Mouse (Mus musculus): Measurements from ENCODE around the gene Man1b1.

Gene Man1b1

GRCm38 (mm10) chr2:25305587-25306359 is 26.4 kb upstream of the Man1b1 start:
- DNase-seq, result peak in 1 of 2 experiments; percentile 25

GRCm38 (mm10) chr2:25310180-25310579 is 22.0 kb upstream of the Man1b1 start:
- DNase-seq, result peak; percentile 32 to 45

DNA sequence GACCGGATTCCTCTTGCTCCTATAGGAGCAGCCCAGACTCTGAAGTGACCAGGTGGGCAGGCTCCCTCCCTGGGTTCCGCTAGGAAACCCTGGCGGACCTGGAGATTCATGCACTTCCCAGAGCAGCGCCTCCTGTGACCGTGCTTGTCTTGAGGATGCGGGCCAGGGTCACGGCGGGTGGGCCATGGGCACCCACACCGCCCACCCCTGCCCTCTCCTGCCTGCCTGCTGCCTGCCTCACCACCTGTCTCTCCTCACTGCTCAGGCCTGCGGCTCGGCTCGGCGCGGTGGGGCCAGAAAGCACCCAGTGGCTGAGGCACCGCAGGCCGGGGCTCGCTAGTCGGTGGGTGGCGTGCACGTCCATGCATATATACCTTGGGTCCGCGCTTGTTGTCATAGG is 21.2 kb upstream of the Man1b1 start:
- DNase-seq, result peak; percentile 55 to 56

GRCm38 (mm10) chr2:25311491-25311891 is 20.6 kb upstream of the Man1b1 start:
- DNase-seq, result no peak

DNA sequence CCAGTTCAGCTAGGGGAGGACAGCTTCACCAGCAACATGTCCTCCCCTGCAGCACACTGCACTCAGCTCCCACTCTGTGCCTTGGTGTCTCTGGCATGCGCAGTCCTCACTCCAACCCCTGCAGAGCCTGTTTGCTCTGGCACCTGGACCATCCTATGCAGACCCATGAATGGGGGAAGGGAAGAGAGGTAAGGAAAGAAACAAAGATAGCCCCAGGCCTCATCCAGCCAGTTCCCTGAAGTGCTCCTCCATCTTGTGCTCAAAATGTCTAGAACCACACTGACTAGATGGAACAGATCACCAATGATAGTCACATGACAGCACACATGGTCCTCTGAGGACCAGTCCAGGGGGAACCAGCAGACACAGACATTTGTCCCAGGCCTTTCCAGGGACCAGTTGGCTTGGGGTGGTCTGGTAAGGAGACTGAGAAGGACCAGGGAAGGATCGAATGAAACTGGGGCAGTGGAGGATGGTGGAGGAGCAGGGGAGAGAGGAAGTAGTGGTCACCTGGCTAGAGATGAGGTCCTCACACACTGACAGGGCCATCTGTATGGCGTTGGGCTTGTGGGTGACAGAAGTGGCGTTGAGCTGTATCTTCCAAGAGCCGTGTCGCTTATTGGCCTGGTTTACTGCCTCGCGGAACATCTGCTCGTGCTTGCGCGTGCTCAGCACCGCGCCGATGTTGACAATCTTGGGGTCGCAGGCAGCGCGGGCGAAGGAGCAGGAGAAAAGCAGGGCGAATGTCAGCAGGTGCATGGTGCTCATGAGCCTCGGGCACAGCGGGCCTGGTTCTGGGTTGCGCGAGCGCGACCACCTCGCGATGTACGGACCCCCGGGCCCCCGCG is 13.8 kb upstream of the Man1b1 start:
- DNase-seq, result peak; percentile 73 to 75

DNA sequence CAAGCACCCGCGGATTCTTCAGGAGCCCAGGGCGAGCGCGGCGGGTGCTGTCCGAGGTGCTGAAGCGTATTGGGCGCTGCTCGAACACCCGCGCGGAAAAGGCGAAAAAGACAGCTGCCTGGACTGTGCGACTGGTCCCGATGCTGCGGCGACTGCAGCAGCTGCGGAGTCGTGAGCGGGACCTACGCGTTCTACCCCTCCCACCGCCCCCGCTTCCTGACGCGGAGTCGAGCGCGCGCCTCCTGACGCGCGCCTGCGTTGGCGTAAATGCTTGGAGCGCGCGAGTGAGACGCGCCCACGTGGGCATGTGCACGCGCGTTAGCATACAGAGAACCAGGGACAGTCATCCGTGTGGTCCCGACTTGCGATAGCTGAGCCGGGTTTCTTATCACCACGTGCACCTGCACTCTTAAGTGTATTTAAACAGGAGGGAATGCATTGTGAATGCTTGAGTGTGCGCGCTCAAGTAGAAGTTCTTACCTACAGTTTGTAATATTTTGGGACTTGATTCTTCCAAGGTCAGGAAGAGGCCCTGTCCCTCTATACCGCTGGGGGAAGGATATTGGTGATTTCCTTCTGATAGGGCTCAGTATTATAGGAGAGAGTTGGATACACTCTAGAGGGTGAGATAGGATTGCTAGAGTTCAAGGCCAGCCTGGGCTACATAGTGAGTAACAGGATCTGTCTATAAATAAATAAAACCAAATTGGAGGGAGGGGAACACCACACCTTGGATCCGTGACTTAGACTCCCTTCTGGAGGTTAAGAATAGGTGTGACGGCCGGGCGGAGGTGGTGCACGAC is 13.0 kb upstream of the Man1b1 start, which contains the start of gene Grin1:
Gene Grin1 (minus strand): TSS at position 217 of the 803 bp plus-strand sequence.
- DNase-seq, result peak; percentile 92 to 93

GRCm38 (mm10) chr2:25320084-25320483 is 12.1 kb upstream of the Man1b1 start:
- DNase-seq, result no peak

DNA sequence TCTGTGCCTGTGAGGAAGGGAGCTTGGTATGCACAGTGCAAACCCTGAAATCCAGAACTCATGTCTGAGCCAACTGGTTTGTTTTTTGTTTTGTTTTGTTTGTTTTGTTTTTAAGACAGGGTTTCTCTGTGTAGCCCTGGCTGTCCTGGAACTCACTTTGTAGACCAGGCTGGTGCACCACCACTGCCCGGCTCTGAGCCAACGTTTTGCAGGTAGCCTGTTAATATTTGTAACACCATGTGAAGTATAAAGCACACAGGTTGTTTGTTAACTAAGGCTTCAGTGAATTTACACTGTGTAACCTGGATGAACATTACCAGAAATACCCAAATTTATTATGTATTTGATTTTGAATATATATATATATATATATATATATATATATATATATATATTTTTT is 6.1 kb upstream of the Man1b1 start:
- DNase-seq, result no peak

DNA sequence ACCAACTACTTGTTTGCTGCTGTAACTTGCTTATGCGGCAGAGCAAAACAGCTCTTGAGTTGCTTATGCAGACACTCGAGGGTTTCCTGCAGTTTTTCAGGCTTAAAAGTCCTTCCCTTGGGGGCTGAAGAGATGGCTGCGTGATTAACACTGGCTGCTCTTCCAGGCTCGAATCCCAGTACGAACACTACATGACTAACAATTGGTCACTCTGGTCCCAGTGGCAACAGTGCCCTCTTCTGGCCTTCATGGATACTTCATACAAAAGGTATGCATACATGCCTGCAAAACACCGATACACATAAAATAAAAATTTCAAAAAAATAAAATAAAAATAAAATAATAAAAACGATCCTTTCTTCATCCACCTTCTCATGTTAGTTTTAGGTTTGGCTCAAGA is 3.7 kb upstream of the Man1b1 start:
- DNase-seq, result peak; percentile 82 to 88

- DNase-seq, result peak in 1 of 2 experiments; percentile 49
Observed at GRCm38 (mm10) chr2:25331470-25331869, 668 bp upstream of the Man1b1 start.

GRCm38 (mm10) chr2:25333569-25333968 is 1.4 kb downstream of the Man1b1 start:
- DNase-seq, result no peak

DNA sequence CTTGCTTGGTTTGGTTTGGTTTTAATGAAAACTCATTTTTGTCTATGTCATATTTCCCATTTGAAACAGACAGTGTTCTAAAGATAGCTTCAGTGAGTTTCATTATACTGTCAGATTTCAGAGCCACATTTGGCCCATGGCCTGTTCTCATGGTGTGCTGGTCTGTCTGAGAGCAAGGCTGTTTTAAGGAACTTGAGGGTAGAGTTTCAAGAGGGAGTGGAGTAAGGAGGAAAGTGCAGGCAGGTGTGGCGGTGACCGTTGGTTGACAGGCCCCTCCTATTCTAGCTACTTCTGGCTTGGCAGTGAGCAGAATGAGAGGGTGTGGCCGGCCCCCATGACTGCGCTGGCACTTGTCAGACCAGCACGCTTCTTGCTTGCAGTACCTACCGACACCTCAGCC is 6.2 kb downstream of the Man1b1 start:
- DNase-seq, result no peak

- DNase-seq, result peak; percentile 41 to 46
Observed at GRCm38 (mm10) chr2:25348162-25348561, 16.0 kb downstream of the Man1b1 start.

GRCm38 (mm10) chr2:25349499-25349898 is 17.4 kb downstream of the Man1b1 start:
- no peak for DNase-seq

GRCm38 (mm10) chr2:25350701-25351100 is 18.6 kb downstream of the Man1b1 start:
- DNase-seq, result no peak

- DNase-seq, result no peak
Observed at GRCm38 (mm10) chr2:25354211-25354610, 22.1 kb downstream of the Man1b1 start.

- peak; percentile 30 to 34 for DNase-seq
Observed at GRCm38 (mm10) chr2:25355419-25356066, 23.4 kb downstream of the Man1b1 start.

- peak; percentile 93 to 94 for DNase-seq
Observed at GRCm38 (mm10) chr2:25356208-25357079, 24.3 kb downstream of the Man1b1 start, which contains the start of gene Dpp7. Dpp7 (minus strand) TSS chr2:25356359.

DNA sequence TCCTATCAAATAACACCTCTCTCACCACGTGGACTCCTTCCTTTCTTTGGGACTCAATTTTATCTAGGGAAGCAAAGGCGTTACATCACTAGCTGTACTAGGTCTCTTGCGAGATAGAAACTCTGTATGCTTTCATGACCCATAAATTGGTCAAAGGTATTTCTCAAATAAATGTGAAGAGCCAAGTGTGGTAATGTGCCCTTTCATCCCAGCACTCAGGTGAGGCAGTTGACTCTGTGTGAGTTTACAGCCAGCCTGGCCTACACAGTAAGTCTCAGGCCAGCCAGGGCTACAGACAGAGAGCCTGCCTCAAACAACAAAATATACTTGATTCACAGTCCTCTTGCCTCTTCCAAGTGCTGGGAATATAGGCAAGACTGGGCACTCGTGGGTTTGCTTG is 27.7 kb downstream of the Man1b1 start:
- DNase-seq, result no peak

- no peak for DNase-seq
Observed at GRCm38 (mm10) chr2:25363478-25364178, 31.5 kb downstream of the Man1b1 start.

DNA sequence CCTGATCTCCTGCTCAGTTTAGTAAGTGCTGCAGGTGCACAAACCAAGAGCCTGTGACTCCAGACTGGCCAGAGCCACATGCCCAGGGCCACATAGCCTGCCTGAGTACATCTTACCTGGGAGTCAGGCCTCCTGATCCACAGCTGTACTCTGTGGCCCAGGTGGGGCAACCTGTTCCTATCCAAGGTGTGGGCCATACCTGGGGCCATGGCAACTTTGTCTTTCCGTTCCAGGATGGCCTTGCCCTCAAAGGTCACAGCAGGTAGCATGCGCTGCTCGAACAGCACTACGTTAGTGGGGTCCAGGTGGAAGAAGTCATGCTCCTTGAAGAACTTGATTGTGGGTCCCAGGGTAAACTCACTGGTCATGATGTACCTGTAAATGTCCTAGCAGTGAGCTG is 32.2 kb downstream of the Man1b1 start:
- DNase-seq, result no peak

Data from cerebellum, postnatal 10 days (tissue).